Mouse (Mus musculus): ENCODE measurements at regions not wholly inside any gene's neighbourhood (a gene's known extent, or its start where the extent isn't known, plus 50 kb on each side); places are given as distances from the start of the nearest gene placed in this dataset.
A peak's percentile ranks its signal among the peaks of the same experiment; 100 is the strongest.

DNA sequence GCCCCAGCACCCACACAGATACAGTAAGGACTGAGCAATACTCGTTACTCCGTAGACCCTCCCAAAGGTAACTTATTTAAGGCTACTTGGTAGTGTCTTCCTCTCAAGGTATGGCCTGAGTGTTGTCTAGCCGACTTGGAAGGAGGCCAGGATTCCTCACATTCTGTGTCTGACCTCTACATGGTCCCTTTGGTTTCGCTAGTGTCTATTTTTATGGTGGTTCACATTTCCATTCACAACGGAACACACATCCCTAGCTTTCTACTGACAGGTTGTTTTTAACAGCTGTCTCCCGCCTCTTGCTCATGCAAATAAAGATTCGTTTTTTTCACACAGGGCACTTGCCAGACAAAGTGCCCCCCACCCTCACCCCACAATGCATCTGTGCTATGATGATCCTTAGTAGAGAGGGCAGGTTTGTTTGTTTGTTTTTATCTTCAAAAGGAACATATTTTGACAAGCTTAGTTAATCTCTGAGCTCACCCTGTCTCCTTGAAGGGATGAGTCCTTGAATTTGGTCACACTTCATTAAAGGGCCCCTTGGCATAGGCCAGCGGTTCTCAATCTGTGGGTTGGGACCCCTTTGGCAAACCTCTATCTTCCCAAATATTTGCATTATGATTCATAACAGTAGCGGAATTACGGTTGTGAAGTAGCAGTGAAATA, 52.7 kb downstream of the Phlda1 start:
- Histone ChIP-seq H3K4me1 (replicated peaks; ENCODE audit: control insufficient read depth, insufficient read depth, low read length) (peaks cover 33% of the 10 kb centered on the region), H3K9ac (ENCODE audit: low read length) (no peak overlapping the region; the same call in 1 of the 2 replicates), H3K4me2 (ENCODE audit: low read depth, low read length) (peak overlapping the region; percentile 30), H3K36me3 (ENCODE audit: control insufficient read depth, insufficient read depth, low read length) (no peaks in the 10 kb centered on the region), H3K9me3 (ENCODE audit: control insufficient read depth, low read length) (no peaks in the 10 kb centered on the region), H3K4me3 (ENCODE audit: low read length) (no peak overlapping the region), H3K27me3 (ENCODE audit: control insufficient read depth, insufficient read depth, low read depth, low read length) (no peaks in the 10 kb centered on the region), H3K27ac (ENCODE audit: low read length) (peak overlapping the region; percentile 50)
- peak; percentile 45 for ATAC-seq (ENCODE audit: low read depth)
- 9% methylated on average over 10 of the region's 10 CpGs for WGBS

DNA sequence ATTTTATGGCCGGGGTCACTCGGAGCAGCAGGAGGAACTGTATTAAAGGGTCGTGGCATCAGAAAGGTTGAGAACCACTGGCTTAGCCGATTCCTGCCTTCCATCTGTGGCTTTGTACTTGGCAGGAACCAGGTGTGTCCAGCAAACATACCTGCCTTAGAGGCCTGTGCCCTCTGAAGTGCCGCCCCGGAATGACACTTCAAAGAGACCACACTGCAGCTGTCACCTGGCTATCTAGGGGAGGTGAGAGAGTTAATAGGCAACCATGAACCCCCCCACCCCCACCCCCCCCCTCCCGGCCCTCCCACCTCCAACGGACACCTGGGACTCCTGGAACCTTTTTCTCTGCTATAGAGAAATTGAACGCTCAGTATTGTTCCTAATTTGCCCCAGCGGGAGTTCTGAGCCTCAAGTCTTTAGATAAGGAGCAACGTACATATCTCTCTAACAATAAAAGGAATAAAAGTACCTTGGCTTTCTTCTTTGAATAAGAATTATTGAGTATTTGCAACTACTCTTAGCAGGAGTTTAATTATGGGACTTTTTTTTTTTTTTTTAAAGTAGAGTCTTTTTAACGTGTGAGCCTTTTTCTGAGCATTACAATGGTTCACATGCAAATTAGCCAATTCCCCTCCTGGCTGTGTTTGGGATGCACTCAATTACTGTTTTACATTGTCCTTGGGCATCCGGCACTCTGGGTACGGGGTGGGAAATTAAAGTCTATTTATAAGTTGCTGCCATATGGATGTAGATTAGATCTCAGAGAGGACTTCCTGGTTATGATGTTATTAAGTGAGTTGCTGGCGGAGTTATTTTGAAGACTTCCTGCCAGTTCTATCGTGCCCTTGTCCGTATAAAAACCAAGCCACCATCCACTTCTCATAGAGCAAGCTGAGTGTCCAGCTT, 53.5 kb downstream of the Phlda1 start:
- peak overlapping the region; percentile 30 for H3K4me2 ChIP-seq (ENCODE audit: low read depth, low read length)

DNA sequence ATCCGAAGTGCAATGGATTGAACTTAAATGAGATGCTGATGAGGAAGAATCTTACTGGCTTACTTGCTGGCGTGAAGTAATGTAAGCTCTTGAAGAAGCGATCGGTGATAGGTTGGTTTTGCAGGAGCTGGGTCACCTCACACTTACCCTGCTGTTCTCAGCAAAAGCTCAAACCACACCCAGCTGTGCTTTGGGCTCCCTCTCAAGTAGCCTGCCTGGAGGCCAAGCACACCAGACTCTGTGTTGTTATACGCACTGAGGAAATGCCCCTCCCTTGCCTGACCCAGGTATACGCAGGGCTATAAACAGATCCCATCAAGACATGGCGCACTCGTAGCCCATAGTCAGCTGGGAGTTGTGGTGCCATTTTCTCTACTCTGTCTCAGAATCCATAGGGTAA, 56.5 kb downstream of the Phlda1 start:
- Histone ChIP-seq H3K27ac (ENCODE audit: low read length) (no peak overlapping the region), H3K36me3 (ENCODE audit: control insufficient read depth, insufficient read depth, low read length) (no peaks in the 10 kb centered on the region), H3K9me3 (ENCODE audit: control insufficient read depth, low read length) (0 out of 2 replicates have a peak, but pooled peaks cover 2% of the 10 kb centered on the region), H3K4me2 (ENCODE audit: low read depth, low read length) (no peak overlapping the region), H3K4me3 (ENCODE audit: low read length) (no peak overlapping the region), H3K4me1 (replicated peaks; ENCODE audit: control insufficient read depth, insufficient read depth, low read length) (peaks cover 45% of the 10 kb centered on the region), H3K27me3 (ENCODE audit: control insufficient read depth, insufficient read depth, low read depth, low read length) (no peaks in the 10 kb centered on the region), H3K9ac (ENCODE audit: low read length) (no peak overlapping the region)
- ATAC-seq (ENCODE audit: low read depth) = no peak
- 73% methylated on average over 8 of the region's 8 CpGs for WGBS

More for the DNA sequence above, 53.5 kb downstream of the Phlda1 start:
- Histone ChIP-seq H3K36me3 (ENCODE audit: control insufficient read depth, insufficient read depth, low read length) (no peaks in the 10 kb centered on the region), H3K9me3 (ENCODE audit: control insufficient read depth, low read length) (no peaks in the 10 kb centered on the region), H3K27ac (ENCODE audit: low read length) (peak overlapping the region; percentile 50), H3K4me3 (ENCODE audit: low read length) (no peak overlapping the region), H3K9ac (ENCODE audit: low read length) (no peak overlapping the region), H3K27me3 (ENCODE audit: control insufficient read depth, insufficient read depth, low read depth, low read length) (no peaks in the 10 kb centered on the region), H3K4me1 (replicated peaks; ENCODE audit: control insufficient read depth, insufficient read depth, low read length) (peaks cover 36% of the 10 kb centered on the region)
- WGBS = 19% methylated on average over 17 of the region's 17 CpGs
- ATAC-seq (ENCODE audit: low read depth) = peak; percentile 39

DNA sequence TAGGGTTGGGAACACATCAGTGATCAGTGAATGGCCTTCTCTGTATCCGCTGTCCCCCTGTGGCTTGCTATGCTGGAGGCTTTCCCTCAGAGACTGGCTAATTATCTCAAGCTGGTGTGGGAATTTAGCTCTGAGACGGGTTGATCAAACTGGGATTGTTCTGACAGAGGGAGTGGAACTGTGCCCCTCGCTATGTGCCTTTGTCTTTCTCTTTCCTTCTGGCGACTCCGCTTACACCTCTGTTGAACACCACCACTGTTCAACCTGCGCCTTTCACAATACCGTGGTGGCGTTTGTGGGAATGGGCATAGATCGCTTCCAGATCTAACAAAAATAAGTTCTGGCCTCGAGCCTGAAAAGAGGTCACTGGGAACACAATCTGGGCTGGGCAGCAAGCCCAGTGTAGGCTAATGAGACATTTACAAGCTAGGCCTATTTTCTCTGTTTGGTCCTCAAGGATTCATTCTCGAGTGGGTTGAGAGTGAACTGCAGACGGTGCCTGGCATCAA, 60.8 kb downstream of the Phlda1 start:
- H3K36me3 ChIP-seq (ENCODE audit: control insufficient read depth, insufficient read depth, low read length) = no peaks in the 10 kb centered on the region
- no peak overlapping the region for H3K9ac ChIP-seq (ENCODE audit: low read length)
- H3K27me3 ChIP-seq (ENCODE audit: control insufficient read depth, insufficient read depth, low read depth, low read length) = no peaks in the 10 kb centered on the region
- H3K4me1 ChIP-seq (replicated peaks; ENCODE audit: control insufficient read depth, insufficient read depth, low read length) = peaks cover 19% of the 10 kb centered on the region
- peak; percentile 34; the same call in 1 of the 2 replicates for ATAC-seq (ENCODE audit: low read depth)
- H3K4me3 ChIP-seq (ENCODE audit: low read length) = no peak overlapping the region
- no peak overlapping the region for H3K4me2 ChIP-seq (ENCODE audit: low read depth, low read length)
- 63% methylated on average over 12 of the region's 12 CpGs for WGBS
- 0 out of 2 replicates have a peak, but pooled peaks cover 2% of the 10 kb centered on the region for H3K9me3 ChIP-seq (ENCODE audit: control insufficient read depth, low read length)
- H3K27ac ChIP-seq (ENCODE audit: low read length) = peak overlapping the region; percentile 55

GRCm38 (mm10) chr10:111570501-111571258, 64.6 kb downstream of the Phlda1 start:
- Histone ChIP-seq H3K9ac (ENCODE audit: low read length) (no peak overlapping the region), H3K4me2 (ENCODE audit: low read depth, low read length) (no peak overlapping the region), H3K36me3 (ENCODE audit: control insufficient read depth, insufficient read depth, low read length) (no peaks in the 10 kb centered on the region), H3K4me3 (ENCODE audit: low read length) (no peak overlapping the region), H3K27ac (ENCODE audit: low read length) (no peak overlapping the region), H3K9me3 (ENCODE audit: control insufficient read depth, low read length) (0 out of 2 replicates have a peak, but pooled peaks cover 2% of the 10 kb centered on the region), H3K4me1 (replicated peaks; ENCODE audit: control insufficient read depth, insufficient read depth, low read length) (peaks cover 29% of the 10 kb centered on the region), H3K27me3 (ENCODE audit: control insufficient read depth, insufficient read depth, low read depth, low read length) (no peaks in the 10 kb centered on the region)
- ATAC-seq (ENCODE audit: low read depth) = no peak
- 58% methylated on average over 7 of the region's 7 CpGs for WGBS

DNA sequence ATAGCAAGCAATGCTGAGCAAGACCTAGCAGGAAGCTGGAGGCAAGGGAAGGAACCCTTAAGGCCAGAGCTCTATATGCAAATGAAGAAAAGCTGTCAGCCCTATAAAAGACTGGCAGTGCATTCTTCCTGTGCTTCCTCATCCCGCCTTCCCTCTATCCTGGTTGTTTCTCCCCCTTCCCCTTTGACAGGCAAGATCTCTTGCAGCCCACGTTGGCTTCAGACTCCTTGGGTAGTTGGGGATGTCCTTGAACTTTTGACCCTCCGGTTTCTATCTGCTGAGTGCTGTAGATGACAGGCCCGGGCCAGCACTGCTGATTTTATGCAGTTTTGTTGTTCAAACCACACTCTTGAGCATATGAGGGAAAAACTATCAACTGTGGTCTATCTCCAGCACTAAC, 68.1 kb downstream of the Phlda1 start:
- Histone ChIP-seq H3K36me3 (ENCODE audit: control insufficient read depth, insufficient read depth, low read length) (no peaks in the 10 kb centered on the region), H3K9ac (ENCODE audit: low read length) (no peak overlapping the region), H3K9me3 (ENCODE audit: control insufficient read depth, low read length) (no peaks in the 10 kb centered on the region), H3K4me1 (replicated peaks; ENCODE audit: control insufficient read depth, insufficient read depth, low read length) (peaks cover 33% of the 10 kb centered on the region), H3K4me2 (ENCODE audit: low read depth, low read length) (no peak overlapping the region), H3K4me3 (ENCODE audit: low read length) (no peak overlapping the region), H3K27me3 (ENCODE audit: control insufficient read depth, insufficient read depth, low read depth, low read length) (no peaks in the 10 kb centered on the region), H3K27ac (ENCODE audit: low read length) (no peak overlapping the region)
- WGBS = 31% methylated on average over 4 of the region's 4 CpGs
- no peak for ATAC-seq (ENCODE audit: low read depth)

DNA sequence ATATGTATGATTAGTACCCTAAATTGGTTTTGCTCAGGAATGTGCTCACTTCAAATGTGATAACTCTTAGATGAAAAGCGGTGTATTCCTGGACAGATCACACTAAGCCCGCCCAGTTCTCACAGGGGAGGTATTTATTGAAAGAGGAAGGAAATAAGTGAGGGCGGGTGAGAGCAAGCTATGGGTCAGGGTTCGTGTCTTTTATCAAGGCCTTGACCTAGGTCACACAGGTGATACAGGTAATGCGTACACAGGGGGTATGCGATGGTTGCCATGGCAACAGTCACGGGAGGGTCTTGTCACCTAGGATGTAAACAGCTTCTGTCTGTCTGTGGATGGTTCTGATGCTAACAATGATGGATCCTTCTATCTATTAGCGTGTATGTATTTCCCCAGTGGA, 68.7 kb downstream of the Phlda1 start:
- Histone ChIP-seq H3K27me3 (ENCODE audit: control insufficient read depth, insufficient read depth, low read depth, low read length) (no peaks in the 10 kb centered on the region), H3K4me2 (ENCODE audit: low read depth, low read length) (no peak overlapping the region), H3K4me3 (ENCODE audit: low read length) (no peak overlapping the region), H3K9ac (ENCODE audit: low read length) (no peak overlapping the region), H3K9me3 (ENCODE audit: control insufficient read depth, low read length) (no peaks in the 10 kb centered on the region), H3K27ac (ENCODE audit: low read length) (no peak overlapping the region), H3K4me1 (replicated peaks; ENCODE audit: control insufficient read depth, insufficient read depth, low read length) (peaks cover 35% of the 10 kb centered on the region), H3K36me3 (ENCODE audit: control insufficient read depth, insufficient read depth, low read length) (no peaks in the 10 kb centered on the region)
- 60% methylated on average over 8 of the region's 8 CpGs for WGBS
- ATAC-seq (ENCODE audit: low read depth) = no peak

- no peak overlapping the region for H3K9ac ChIP-seq (ENCODE audit: low read length)
- no peaks in the 10 kb centered on the region for H3K27me3 ChIP-seq (ENCODE audit: control insufficient read depth, insufficient read depth, low read depth, low read length)
- peak overlapping the region; percentile 32 for H3K4me2 ChIP-seq (ENCODE audit: low read depth, low read length)
- H3K9me3 ChIP-seq (ENCODE audit: control insufficient read depth, low read length) = no peaks in the 10 kb centered on the region
- peak overlapping the region; percentile 81 for H3K27ac ChIP-seq (ENCODE audit: low read length)
- peak; percentile 13; the same call in 1 of the 2 replicates for ATAC-seq (ENCODE audit: low read depth)
- H3K36me3 ChIP-seq (ENCODE audit: control insufficient read depth, insufficient read depth, low read length) = no peaks in the 10 kb centered on the region
- H3K4me3 ChIP-seq (ENCODE audit: low read length) = no peak overlapping the region
- peaks cover 35% of the 10 kb centered on the region for H3K4me1 ChIP-seq (replicated peaks; ENCODE audit: control insufficient read depth, insufficient read depth, low read length)
- 39% methylated on average over 5 of the region's 5 CpGs for WGBS
These were observed 69.2 kb downstream of the Phlda1 start for GRCm38 (mm10) chr10:111575256-111575655.
